Mouse (Mus musculus): ENCODE data around the gene Wfdc13.

DNA sequence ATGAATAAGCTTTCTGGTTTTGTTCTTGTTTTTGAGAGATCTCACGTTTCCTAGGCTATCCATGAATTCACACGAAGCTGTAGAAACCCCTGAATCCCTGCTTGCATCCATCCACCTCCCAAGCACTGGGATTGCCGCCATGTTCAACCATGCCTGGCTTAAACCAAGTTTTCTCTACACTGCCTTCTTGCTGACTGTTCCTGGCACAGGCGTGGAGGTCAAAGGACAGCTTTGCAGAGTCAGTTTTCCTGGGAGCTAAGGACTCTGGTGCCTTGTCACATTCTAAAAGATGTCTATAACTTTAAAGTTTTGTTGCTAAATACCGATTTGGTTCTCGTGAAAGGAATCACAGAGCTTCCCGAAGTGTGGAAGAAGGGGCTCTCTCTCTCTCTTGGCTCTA lies 20.1 kb upstream of the Wfdc13 start:
- no peak for TF ChIP-seq CTCF (IDR thresholded peaks at IDR 0.05; ENCODE audit: borderline replicate concordance, control insufficient read depth, extremely low read depth, insufficient read depth, low read length, poor library complexity)
- TF ChIP-seq POLR2A (IDR thresholded peaks at IDR 0.05; ENCODE audit: control insufficient read depth, extremely low read depth, insufficient read depth, low read length, poor library complexity), result no peak
